ENCODE assay signal across 8 mouse cellular contexts in genomic region chr2:103796211-103796860, GRCm38 (mm10). TPM values are rescaled to one million over a fixed set of nuclear protein-coding genes. Genes with fewer than 3 reads are reported as not detected.
DNase-seq lines count a peak whose midpoint lies in the region; ATAC-seq lines count a peak whose summit lies in the region.

No protein-coding gene starts in this region.

- intact Hi-C loops in left cerebral cortex, postnatal 4 days (cut with DNase I) = no loop called here

- peak; percentile 13; the same call in 1 of the 2 replicates for ATAC-seq in common myeloid progenitor, adult 5-6 weeks (replicated peaks; ENCODE audit: low read depth, poor library complexity, severe bottlenecking)
- ATAC-seq in intestine, embryonic 15.5 days = peak; percentile 29

- peaks cover 6% of the 10 kb centered on the region for H3K4me1 ChIP-seq in intestine, embryonic 15.5 days (replicated peaks)

- peak overlapping the region; percentile 73 for H3K4me3 ChIP-seq in intestine, embryonic 15.5 days (replicated peaks)

- H3K36me3 ChIP-seq in intestine, embryonic 15.5 days = 0 out of 2 replicates have a peak, but pooled peaks cover 3% of the 10 kb centered on the region

- DNase-seq in ZHBTc4 (ENCODE audit: low read depth, low spot score) = peak; percentile 76
- DNase-seq in gastrocnemius, adult 8-10 months (ENCODE audit: low spot score in 2 of 2) = peak; percentile 13 to 38
- peak; percentile 53 for DNase-seq in left cerebral cortex, postnatal 4 days
- DNase-seq in mesoderm, embryonic 11.5 days (ENCODE audit: low read depth, low spot score) = peak; percentile 69
- DNase-seq in right cerebral cortex, postnatal 4 days = peak; percentile 55
- peak; percentile 39 to 50 for DNase-seq in urinary bladder, postnatal 36 days (ENCODE audit: low spot score in 2 of 2)

- peak overlapping the region; percentile 93 for H3K9ac ChIP-seq in intestine, embryonic 15.5 days

- H3K27me3 ChIP-seq in intestine, embryonic 15.5 days (replicated peaks) = no peaks in the 10 kb centered on the region

- H3K27ac ChIP-seq in intestine, embryonic 15.5 days = peak overlapping the region; percentile 100

- whole genome bisulfite sequencing in intestine, embryonic 15.5 days = 0% methylated on average over 42 of the region's 42 CpGs

- H3K4me2 ChIP-seq in intestine, embryonic 15.5 days (replicated peaks) = peak overlapping the region; percentile 74

- H3K9me3 ChIP-seq in intestine, embryonic 15.5 days = no peaks in the 10 kb centered on the region

RNA-seq across cellular contexts. Expression of gene Caprin1, which starts 1.1 kb away (rescaled TPM):
- 522 and 606 TPM in 2 replicates for total RNA-seq in common myeloid progenitor, adult 5-6 weeks (2017)
- total RNA-seq in gastrocnemius, adult 8-10 months (2022) = 10 to 100 TPM; 75.5 to 94.5 (median 78.7) TPM
- polyA plus RNA-seq in intestine, embryonic 15.5 days (2015; fragmentation: Nextera tagmentation; extraction: Ambion mirVana) = 246 and 291 TPM in 2 replicates
- 100 to 1,000 TPM; 537 to 571 TPM for total RNA-seq in left cerebral cortex, postnatal 4 days (2021)

RNA-seq across cellular contexts. Expression of gene Nat10, which starts 35.3 kb away (rescaled TPM):
- 50.5 and 53.8 TPM in 2 replicates for total RNA-seq in common myeloid progenitor, adult 5-6 weeks (2017)
- total RNA-seq in gastrocnemius, adult 8-10 months (2022) = 10 to 100 TPM; 13.7 to 16.7 (median 14.6) TPM
- polyA plus RNA-seq in intestine, embryonic 15.5 days (2015; fragmentation: Nextera tagmentation; extraction: Ambion mirVana) = 32.7 and 33.2 TPM in 2 replicates
- total RNA-seq in left cerebral cortex, postnatal 4 days (2021) = 10 to 100 TPM; 38.5 to 43.1 TPM

Comparison
In these comparisons a context has a peak if more than half of its experiments do, and no peak if none do; other contexts are left out.
1. Peak in every context shown above with its lines: DNase-seq, ATAC-seq, H3K4me3 ChIP-seq and H3K27ac ChIP-seq.
2. DNase-seq: peak in every context shown above with its lines; median percentile 76 in ZHBTc4; 69 in mesoderm, embryonic 11.5 days; 55 in right cerebral cortex, postnatal 4 days; 53 in left cerebral cortex, postnatal 4 days; 44 in urinary bladder, postnatal 36 days; 26 in gastrocnemius, adult 8-10 months.